Mouse (Mus musculus): ENCODE measurements at regions not wholly inside any gene's neighbourhood (a gene's known extent, or its start where the extent isn't known, plus 50 kb on each side); places are given as distances from the start of the nearest gene placed in this dataset.

DNA sequence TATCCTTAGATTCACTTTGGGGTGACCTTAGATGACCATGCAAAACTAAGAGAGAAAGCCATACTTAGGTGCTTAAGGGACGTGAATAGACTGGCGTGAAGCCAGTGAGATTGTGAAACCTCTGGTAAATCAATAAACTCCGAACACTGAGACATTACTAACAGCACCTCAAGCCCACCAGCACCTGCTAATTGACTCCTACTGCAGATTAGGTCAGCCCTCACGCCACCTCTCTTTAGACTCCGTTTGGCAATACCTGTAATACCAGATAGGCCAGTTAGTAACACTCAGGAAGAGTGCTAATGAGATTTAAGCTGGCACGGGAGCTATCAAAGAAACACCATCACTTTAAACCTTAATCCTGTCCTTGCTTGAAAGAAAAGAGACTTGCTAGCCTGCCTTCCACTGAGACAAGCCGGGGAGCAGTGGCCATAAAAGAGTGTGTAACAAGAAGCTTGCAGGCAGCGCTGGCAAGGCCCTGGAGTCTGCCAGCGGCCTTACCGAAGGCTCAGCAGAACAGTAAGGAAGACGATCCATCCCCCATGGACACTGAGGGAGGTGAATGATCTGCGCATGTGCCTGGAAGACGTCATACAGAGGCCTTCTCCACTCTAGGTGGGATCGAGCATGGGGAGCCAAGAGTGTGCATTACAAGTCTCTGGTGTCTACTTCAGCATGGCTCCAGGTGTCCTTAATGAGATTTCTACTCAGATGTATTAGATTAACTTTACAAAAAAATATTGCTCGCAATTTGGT is 124.0 kb upstream of the Dyrk2 start:
- 53% methylated on average over 15 of the region's 15 CpGs for WGBS

DNA sequence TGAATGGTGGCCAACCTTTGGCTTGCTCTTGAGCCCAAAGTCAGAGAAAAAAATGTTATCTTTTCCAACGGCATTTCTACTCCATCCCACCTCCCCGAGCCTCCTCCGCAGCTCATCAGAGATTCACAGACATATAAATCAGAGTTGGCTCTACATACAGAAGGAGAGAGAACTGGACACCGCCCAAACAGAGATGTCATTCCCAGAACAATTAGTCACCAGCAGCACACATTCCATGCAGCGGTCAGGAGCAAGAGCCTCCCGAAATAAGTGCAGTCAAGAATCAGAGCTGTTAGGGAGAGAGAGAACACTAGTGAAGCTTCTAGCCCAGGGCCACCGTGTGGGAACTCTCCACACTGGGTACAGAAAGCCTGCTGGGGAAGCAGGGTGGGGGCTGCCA is 121.2 kb upstream of the Dyrk2 start:
- no peaks in the 10 kb centered on the region for H3K36me3 ChIP-seq
- peaks cover 3% of the 10 kb centered on the region; the same call in 1 of the 2 replicates for H3K4me1 ChIP-seq
- no peak for ATAC-seq (ENCODE audit: low FRiP score)
- no peak overlapping the region for H3K9ac ChIP-seq (replicated peaks)
- WGBS: 67% methylated on average over 7 of the region's 7 CpGs
- H3K27me3 ChIP-seq (replicated peaks): no peaks in the 10 kb centered on the region
- H3K9me3 ChIP-seq (replicated peaks): no peaks in the 10 kb centered on the region
- no peak overlapping the region for H3K4me3 ChIP-seq (replicated peaks)
- H3K27ac ChIP-seq (replicated peaks): no peak overlapping the region
- H3K4me2 ChIP-seq: no peak overlapping the region

More for the DNA sequence above, 124.0 kb upstream of the Dyrk2 start:
- Histone ChIP-seq H3K36me3 (no peaks in the 10 kb centered on the region), H3K4me2 (peak overlapping the region; percentile 31; the same call in 1 of the 2 replicates), H3K9me3 (replicated peaks) (no peaks in the 10 kb centered on the region), H3K27ac (replicated peaks) (no peak overlapping the region), H3K27me3 (replicated peaks) (no peaks in the 10 kb centered on the region), H3K4me3 (replicated peaks) (no peak overlapping the region), H3K9ac (replicated peaks) (no peak overlapping the region), H3K4me1 (peaks cover 3% of the 10 kb centered on the region; the same call in 1 of the 2 replicates)
- ATAC-seq (ENCODE audit: low FRiP score): peak; percentile 24

DNA sequence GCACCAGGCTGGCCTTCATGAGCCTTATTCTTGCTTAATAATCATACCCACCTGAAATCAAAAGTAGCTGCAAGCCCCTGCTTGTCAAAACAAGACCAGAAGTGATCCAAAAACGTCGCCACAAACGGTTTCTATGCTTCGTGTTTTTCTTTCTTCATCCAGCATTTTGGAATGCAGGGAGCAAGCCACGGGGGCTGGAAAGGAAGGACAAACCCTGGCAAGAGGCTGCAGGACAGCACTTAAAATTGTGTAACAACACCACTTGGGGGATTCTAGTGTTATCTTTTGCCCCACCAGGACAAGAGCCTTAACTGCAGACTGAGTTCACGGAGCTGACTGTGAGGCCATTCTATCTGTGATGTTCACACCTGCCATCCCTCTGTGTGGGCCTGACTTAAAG is 120.5 kb upstream of the Dyrk2 start:
- Histone ChIP-seq H3K4me2 (no peak overlapping the region), H3K9ac (replicated peaks) (no peak overlapping the region), H3K27ac (replicated peaks) (no peak overlapping the region), H3K4me3 (replicated peaks) (no peak overlapping the region), H3K4me1 (peaks cover 3% of the 10 kb centered on the region; the same call in 1 of the 2 replicates), H3K27me3 (replicated peaks) (no peaks in the 10 kb centered on the region), H3K9me3 (replicated peaks) (no peaks in the 10 kb centered on the region), H3K36me3 (no peaks in the 10 kb centered on the region)
- no peak for ATAC-seq (ENCODE audit: low FRiP score)
- 92% methylated on average over 6 of the region's 6 CpGs for WGBS

GRCm38 (mm10) chr10:118989812-118990211 is 119.8 kb upstream of the Dyrk2 start:
- no peaks in the 10 kb centered on the region for H3K36me3 ChIP-seq
- ATAC-seq (ENCODE audit: low FRiP score): no peak
- H3K9me3 ChIP-seq (replicated peaks): no peaks in the 10 kb centered on the region
- no peak overlapping the region for H3K27ac ChIP-seq (replicated peaks)
- WGBS: 88% methylated on average over 10 of the region's 10 CpGs
- no peaks in the 10 kb centered on the region for H3K27me3 ChIP-seq (replicated peaks)
- H3K4me3 ChIP-seq (replicated peaks): no peak overlapping the region
- H3K9ac ChIP-seq (replicated peaks): no peak overlapping the region
- H3K4me1 ChIP-seq: peaks cover 3% of the 10 kb centered on the region
- H3K4me2 ChIP-seq: no peak overlapping the region

GRCm38 (mm10) chr10:118988249-118988648 is 118.2 kb upstream of the Dyrk2 start:
- H3K4me2 ChIP-seq: no peak overlapping the region
- no peak overlapping the region for H3K27ac ChIP-seq (replicated peaks)
- no peaks in the 10 kb centered on the region for H3K36me3 ChIP-seq
- H3K4me3 ChIP-seq (replicated peaks): no peak overlapping the region
- no peak overlapping the region for H3K9ac ChIP-seq (replicated peaks)
- H3K27me3 ChIP-seq (replicated peaks): no peaks in the 10 kb centered on the region
- 92% methylated on average over 6 of the region's 6 CpGs for WGBS
- no peaks in the 10 kb centered on the region for H3K9me3 ChIP-seq (replicated peaks)
- H3K4me1 ChIP-seq: no peaks in the 10 kb centered on the region; the same call in 1 of the 2 replicates
- no peak for ATAC-seq (ENCODE audit: low FRiP score)

DNA sequence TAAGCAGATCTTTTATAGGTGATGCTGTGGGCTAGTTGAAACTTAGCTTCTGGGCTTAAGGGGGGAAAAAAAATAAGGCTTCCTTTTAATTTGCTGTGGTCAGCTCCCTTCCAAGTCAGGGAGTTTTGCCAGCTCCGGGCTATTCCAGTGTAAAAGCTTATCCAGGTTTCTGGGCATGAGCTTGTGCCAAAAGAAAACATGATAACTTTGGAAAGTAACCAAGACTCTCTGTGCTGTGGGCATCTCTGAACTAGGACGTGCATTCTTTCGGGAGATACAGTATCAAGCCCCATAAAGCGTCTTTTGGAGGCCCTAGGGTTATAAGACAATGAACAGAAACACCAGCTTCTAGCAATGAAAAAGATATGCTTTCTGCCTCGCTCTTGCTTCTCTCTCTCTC is 114.6 kb upstream of the Dyrk2 start:
- H3K36me3 ChIP-seq: no peaks in the 10 kb centered on the region
- no peak overlapping the region for H3K4me3 ChIP-seq (replicated peaks)
- no peak overlapping the region; the same call in 1 of the 2 replicates for H3K27ac ChIP-seq (replicated peaks)
- H3K4me1 ChIP-seq: no peaks in the 10 kb centered on the region; the same call in 1 of the 2 replicates
- no peak overlapping the region for H3K4me2 ChIP-seq
- H3K9me3 ChIP-seq (replicated peaks): no peaks in the 10 kb centered on the region
- ATAC-seq (ENCODE audit: low FRiP score): no peak
- H3K27me3 ChIP-seq (replicated peaks): no peaks in the 10 kb centered on the region
- H3K9ac ChIP-seq (replicated peaks): no peak overlapping the region
- WGBS: 78% methylated on average over 5 of the region's 5 CpGs

DNA sequence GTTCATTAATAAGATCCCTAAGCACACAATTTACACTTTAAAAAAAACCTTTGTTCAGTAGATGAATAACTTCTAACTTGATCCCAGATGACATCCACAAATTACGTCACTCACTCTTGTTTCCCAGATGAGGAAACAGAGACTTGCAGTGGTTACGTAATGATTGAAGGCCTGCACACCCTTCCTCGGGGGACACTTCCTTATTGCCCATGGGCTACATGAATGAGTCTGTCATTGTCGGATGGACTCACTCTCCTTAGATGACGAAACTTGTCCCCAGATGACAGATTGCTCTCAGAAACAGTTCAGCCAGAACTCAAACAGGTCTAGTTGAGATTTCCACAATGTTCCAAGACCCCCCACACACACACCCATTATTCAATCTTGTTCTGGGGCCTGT is 111.4 kb upstream of the Dyrk2 start:
- no peak overlapping the region for H3K27ac ChIP-seq (replicated peaks)
- H3K4me2 ChIP-seq: no peak overlapping the region
- 86% methylated on average over 5 of the region's 5 CpGs for WGBS
- H3K36me3 ChIP-seq: no peaks in the 10 kb centered on the region
- H3K27me3 ChIP-seq (replicated peaks): 0 out of 2 replicates have a peak, but pooled peaks cover 5% of the 10 kb centered on the region
- H3K9ac ChIP-seq (replicated peaks): no peak overlapping the region
- H3K9me3 ChIP-seq (replicated peaks): no peaks in the 10 kb centered on the region
- peaks cover 4% of the 10 kb centered on the region for H3K4me1 ChIP-seq
- no peak overlapping the region for H3K4me3 ChIP-seq (replicated peaks)
- no peak for ATAC-seq (ENCODE audit: low FRiP score)

DNA sequence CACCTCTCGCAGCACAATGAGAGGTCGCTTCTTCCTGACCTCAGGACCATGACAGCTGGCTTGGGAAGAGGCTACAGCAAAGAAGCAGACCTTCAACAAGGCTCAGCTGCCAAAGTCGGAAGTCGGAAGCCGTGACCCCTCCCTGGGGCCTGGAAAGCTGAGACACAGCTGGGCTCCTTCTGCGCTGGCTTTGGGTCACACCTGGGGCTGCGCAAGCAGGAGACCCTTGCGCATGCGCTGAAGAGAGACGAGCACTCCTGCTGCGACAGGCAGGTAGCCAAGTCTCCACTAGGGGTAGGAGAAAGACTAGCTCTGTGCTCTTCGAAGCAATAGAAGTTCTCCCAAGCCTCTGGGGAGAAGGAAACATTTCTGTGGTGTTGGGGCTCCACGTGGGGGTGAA is 109.3 kb upstream of the Dyrk2 start:
- Histone ChIP-seq H3K36me3 (no peaks in the 10 kb centered on the region), H3K27me3 (replicated peaks) (0 out of 2 replicates have a peak, but pooled peaks cover 5% of the 10 kb centered on the region), H3K4me3 (replicated peaks) (no peak overlapping the region), H3K9ac (replicated peaks) (no peak overlapping the region), H3K27ac (replicated peaks) (no peak overlapping the region), H3K4me2 (no peak overlapping the region), H3K9me3 (replicated peaks) (no peaks in the 10 kb centered on the region), H3K4me1 (peaks cover 12% of the 10 kb centered on the region)
- ATAC-seq (ENCODE audit: low FRiP score): no peak
- WGBS: 52% methylated on average over 13 of the region's 13 CpGs

GRCm38 (mm10) chr10:118978181-118978743 is 108.3 kb upstream of the Dyrk2 start:
- H3K4me3 ChIP-seq (replicated peaks): no peak overlapping the region
- H3K27me3 ChIP-seq (replicated peaks): 0 out of 2 replicates have a peak, but pooled peaks cover 5% of the 10 kb centered on the region
- peaks cover 12% of the 10 kb centered on the region for H3K4me1 ChIP-seq
- no peaks in the 10 kb centered on the region for H3K36me3 ChIP-seq
- no peak overlapping the region for H3K4me2 ChIP-seq
- ATAC-seq (ENCODE audit: low FRiP score): no peak
- H3K27ac ChIP-seq (replicated peaks): no peak overlapping the region
- WGBS: 80% methylated on average over 10 of the region's 10 CpGs
- H3K9ac ChIP-seq (replicated peaks): no peak overlapping the region
- no peaks in the 10 kb centered on the region for H3K9me3 ChIP-seq (replicated peaks)

DNA sequence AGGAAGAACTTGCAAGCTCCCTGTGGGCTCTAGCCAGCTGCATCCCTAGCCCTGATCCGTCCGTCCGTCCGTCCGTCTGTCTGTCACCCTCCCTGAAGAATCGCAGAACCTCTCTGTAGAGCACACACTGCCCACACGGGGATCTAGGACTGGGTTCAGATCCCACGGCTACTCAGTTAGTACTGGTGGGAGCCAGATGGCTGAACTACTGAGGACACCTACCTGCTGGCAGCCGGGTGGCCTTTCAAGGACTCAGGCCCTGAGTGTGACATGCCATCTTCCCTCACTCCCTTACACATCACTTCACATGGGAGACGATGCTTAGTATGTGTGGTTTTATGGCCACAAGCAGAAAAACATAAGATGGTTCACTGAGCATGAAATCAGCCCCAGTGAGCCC is 106.4 kb upstream of the Dyrk2 start:
- peaks cover 12% of the 10 kb centered on the region for H3K4me1 ChIP-seq
- 0 out of 2 replicates have a peak, but pooled peaks cover 5% of the 10 kb centered on the region for H3K27me3 ChIP-seq (replicated peaks)
- H3K36me3 ChIP-seq: no peaks in the 10 kb centered on the region
- H3K27ac ChIP-seq (replicated peaks): 0 out of 2 replicates have a peak overlapping the region, but pooled peaks have one; percentile 18
- no peaks in the 10 kb centered on the region for H3K9me3 ChIP-seq (replicated peaks)
- no peak overlapping the region for H3K9ac ChIP-seq (replicated peaks)
- no peak overlapping the region for H3K4me3 ChIP-seq (replicated peaks)
- WGBS: 63% methylated on average over 10 of the region's 10 CpGs
- no peak overlapping the region for H3K4me2 ChIP-seq
- ATAC-seq (ENCODE audit: low FRiP score): no peak

DNA sequence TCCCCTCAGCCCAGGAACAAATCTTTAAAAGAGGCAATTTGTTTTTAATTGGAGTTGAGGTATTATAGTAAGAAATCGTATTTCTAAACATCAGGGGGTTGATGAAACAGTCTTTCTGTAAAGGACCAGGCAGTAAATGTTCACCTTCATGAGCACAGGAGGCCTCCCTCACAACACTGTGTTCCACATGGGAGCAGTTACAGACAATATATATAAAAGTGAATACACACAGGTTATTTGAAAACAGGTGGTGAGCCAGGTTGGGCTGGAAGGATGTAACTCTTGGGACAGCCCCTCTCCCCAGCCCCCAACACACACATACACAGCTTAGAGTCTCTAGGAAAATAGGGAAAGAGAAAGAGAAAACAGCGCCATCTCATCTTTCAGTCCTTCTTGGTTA is 105.8 kb upstream of the Dyrk2 start:
- Histone ChIP-seq H3K27ac (replicated peaks) (no peak overlapping the region), H3K36me3 (no peaks in the 10 kb centered on the region), H3K4me2 (no peak overlapping the region), H3K9ac (replicated peaks) (no peak overlapping the region), H3K27me3 (replicated peaks) (0 out of 2 replicates have a peak, but pooled peaks cover 5% of the 10 kb centered on the region), H3K4me1 (peaks cover 15% of the 10 kb centered on the region), H3K4me3 (replicated peaks) (no peak overlapping the region), H3K9me3 (replicated peaks) (no peaks in the 10 kb centered on the region)
- 0 out of 2 replicates have a peak, but pooled peaks have one; percentile 28 for ATAC-seq (ENCODE audit: low FRiP score)
- WGBS: 62% methylated on average over 2 of the region's 2 CpGs

- no peak overlapping the region for H3K9ac ChIP-seq (replicated peaks)
- H3K9me3 ChIP-seq (replicated peaks): no peaks in the 10 kb centered on the region
- H3K4me2 ChIP-seq: no peak overlapping the region
- no peak overlapping the region for H3K4me3 ChIP-seq (replicated peaks)
- 0 out of 2 replicates have a peak, but pooled peaks cover 5% of the 10 kb centered on the region for H3K27me3 ChIP-seq (replicated peaks)
- peaks cover 15% of the 10 kb centered on the region for H3K4me1 ChIP-seq
- WGBS: 37% methylated on average over 4 of the region's 4 CpGs
- H3K27ac ChIP-seq (replicated peaks): no peak overlapping the region
- no peaks in the 10 kb centered on the region for H3K36me3 ChIP-seq
- ATAC-seq (ENCODE audit: low FRiP score): no peak
These were observed 103.3 kb upstream of the Dyrk2 start for GRCm38 (mm10) chr10:118973324-118973723.

Measured in neural tube, embryonic 15.5 days (tissue).